Mouse (Mus musculus): ENCODE results near the gene Ppa1. TPM values are rescaled to one million over a fixed set of nuclear protein-coding genes. Genes with fewer than 3 reads are reported as not detected.

The Ppa1 gene
- polyA plus RNA-seq, 1 experiment from 2014 or later = 81.4 TPM

DNA sequence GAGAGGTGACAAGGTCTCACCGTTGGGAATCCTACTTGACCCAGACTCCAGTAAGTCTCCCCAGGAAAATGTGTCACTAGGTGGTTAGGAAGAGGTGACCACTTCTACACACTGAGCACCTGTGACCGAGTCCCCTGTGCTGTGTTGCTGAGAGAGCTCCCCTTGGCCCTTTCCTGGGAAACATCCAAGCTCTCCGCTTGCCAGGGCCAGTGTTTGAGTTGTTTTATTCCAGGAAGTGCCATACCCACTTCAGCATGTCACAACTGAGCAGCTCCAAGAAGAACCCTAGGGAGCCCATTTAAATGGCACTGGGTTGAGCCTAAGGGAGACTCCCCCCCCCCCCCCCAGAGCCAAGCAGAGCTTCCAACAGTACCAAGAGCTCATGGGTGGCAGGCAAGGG lies 21.8 kb upstream of the Ppa1 start:
- no peak overlapping the region for H3K27ac ChIP-seq (replicated peaks in 1 of 2; ENCODE audit: control insufficient read depth in 1 of 2, insufficient read depth in 1 of 2, low read depth in 2 of 2, low read length in 2 of 2)
- no peaks in the 10 kb centered on the region for H3K36me3 ChIP-seq (ENCODE audit: control insufficient read depth, insufficient read depth, low read length)
- no peak overlapping the region for H3K4me2 ChIP-seq (ENCODE audit: low read length)
- peaks cover 3% of the 10 kb centered on the region; the same call in 1 of the 2 replicates for H3K9me3 ChIP-seq (ENCODE audit: control insufficient read depth, low read length)
- ATAC-seq (ENCODE audit: insufficient number of reproducible peaks, insufficient read depth, low FRiP score, low read depth) = no peak
- 80% methylated on average over 3 of the region's 3 CpGs for WGBS
- H3K9ac ChIP-seq (ENCODE audit: low read length) = no peak overlapping the region
- peaks cover 15% of the 10 kb centered on the region for H3K27me3 ChIP-seq (ENCODE audit: control insufficient read depth, insufficient read depth, low read length)
- H3K4me3 ChIP-seq (ENCODE audit: control insufficient read depth in 1 of 2, insufficient read depth in 1 of 2, low read depth in 1 of 2, low read length in 2 of 2) = no peak overlapping the region
- peaks cover 27 to 28% of the 10 kb centered on the region in 2 experiments for H3K4me1 ChIP-seq (ENCODE audit: control insufficient read depth in 2 of 2, insufficient read depth in 2 of 2, low read length in 2 of 2)

GRCm38 (mm10) chr10:61627195-61627937 lies 21.0 kb upstream of the Ppa1 start:
- Histone ChIP-seq H3K4me1 (ENCODE audit: control insufficient read depth in 2 of 2, insufficient read depth in 2 of 2, low read length in 2 of 2) (peaks cover 29 to 31% of the 10 kb centered on the region in 2 experiments), H3K9me3 (ENCODE audit: control insufficient read depth, low read length) (peaks cover 3% of the 10 kb centered on the region; the same call in 1 of the 2 replicates), H3K27ac (replicated peaks in 1 of 2; ENCODE audit: control insufficient read depth in 1 of 2, insufficient read depth in 1 of 2, low read depth in 2 of 2, low read length in 2 of 2) (peak overlapping the region; percentile 42 to 57), H3K4me3 (ENCODE audit: control insufficient read depth in 1 of 2, insufficient read depth in 1 of 2, low read depth in 1 of 2, low read length in 2 of 2) (no peak overlapping the region), H3K9ac (ENCODE audit: low read length) (peak overlapping the region; percentile 38; the same call in 1 of the 2 replicates), H3K27me3 (ENCODE audit: control insufficient read depth, insufficient read depth, low read length) (peaks cover 15% of the 10 kb centered on the region), H3K36me3 (ENCODE audit: control insufficient read depth, insufficient read depth, low read length) (no peaks in the 10 kb centered on the region), H3K4me2 (ENCODE audit: low read length) (0 out of 2 replicates have a peak overlapping the region, but pooled peaks have one; percentile 13)
- 38% methylated on average over 15 of the region's 15 CpGs for WGBS
- ATAC-seq (ENCODE audit: insufficient number of reproducible peaks, insufficient read depth, low FRiP score, low read depth) = no peak

GRCm38 (mm10) chr10:61627938-61628250 lies 20.5 kb upstream of the Ppa1 start:
- peak; percentile 22; the same call in 1 of the 2 replicates for ATAC-seq (ENCODE audit: insufficient number of reproducible peaks, insufficient read depth, low FRiP score, low read depth)
- peaks cover 15% of the 10 kb centered on the region for H3K27me3 ChIP-seq (ENCODE audit: control insufficient read depth, insufficient read depth, low read length)
- peak overlapping the region; percentile 42 to 57 for H3K27ac ChIP-seq (replicated peaks in 1 of 2; ENCODE audit: control insufficient read depth in 1 of 2, insufficient read depth in 1 of 2, low read depth in 2 of 2, low read length in 2 of 2)
- H3K4me1 ChIP-seq (ENCODE audit: control insufficient read depth in 2 of 2, insufficient read depth in 2 of 2, low read length in 2 of 2) = peaks cover 29 to 31% of the 10 kb centered on the region in 2 experiments
- no peaks in the 10 kb centered on the region for H3K36me3 ChIP-seq (ENCODE audit: control insufficient read depth, insufficient read depth, low read length)
- no peak overlapping the region for H3K4me3 ChIP-seq (ENCODE audit: control insufficient read depth in 1 of 2, insufficient read depth in 1 of 2, low read depth in 1 of 2, low read length in 2 of 2)
- H3K4me2 ChIP-seq (ENCODE audit: low read length) = no peak overlapping the region
- peak overlapping the region; percentile 38; the same call in 1 of the 2 replicates for H3K9ac ChIP-seq (ENCODE audit: low read length)
- peaks cover 3% of the 10 kb centered on the region; the same call in 1 of the 2 replicates for H3K9me3 ChIP-seq (ENCODE audit: control insufficient read depth, low read length)
- WGBS = 28% methylated on average over 4 of the region's 4 CpGs

- H3K36me3 ChIP-seq (ENCODE audit: control insufficient read depth, insufficient read depth, low read length) = no peaks in the 10 kb centered on the region
Observed at GRCm38 (mm10) chr10:61632445-61632844, 15.9 kb upstream of the Ppa1 start.

GRCm38 (mm10) chr10:61637055-61637454 lies 11.3 kb upstream of the Ppa1 start:
- no peak overlapping the region for H3K4me3 ChIP-seq (ENCODE audit: control insufficient read depth in 1 of 2, insufficient read depth in 1 of 2, low read depth in 1 of 2, low read length in 2 of 2)
- H3K4me2 ChIP-seq (ENCODE audit: low read length) = no peak overlapping the region
- H3K27ac ChIP-seq (replicated peaks in 1 of 2; ENCODE audit: control insufficient read depth in 1 of 2, insufficient read depth in 1 of 2, low read depth in 2 of 2, low read length in 2 of 2) = no peak overlapping the region
- no peak for ATAC-seq (ENCODE audit: insufficient number of reproducible peaks, insufficient read depth, low FRiP score, low read depth)
- peaks cover 4% of the 10 kb centered on the region; the same call in 1 of the 2 replicates for H3K9me3 ChIP-seq (ENCODE audit: control insufficient read depth, low read length)
- H3K4me1 ChIP-seq (ENCODE audit: control insufficient read depth in 2 of 2, insufficient read depth in 2 of 2, low read length in 2 of 2) = peaks cover 2% of the 10 kb centered on the region in 2 experiments; a peak in 2 of 4 replicates
- H3K9ac ChIP-seq (ENCODE audit: low read length) = no peak overlapping the region
- H3K36me3 ChIP-seq (ENCODE audit: control insufficient read depth, insufficient read depth, low read length) = no peaks in the 10 kb centered on the region
- H3K27me3 ChIP-seq (ENCODE audit: control insufficient read depth, insufficient read depth, low read length) = no peaks in the 10 kb centered on the region
- 62% methylated on average over 7 of the region's 7 CpGs for WGBS

More at GRCm38 (mm10) chr10:61632445-61632844, 15.9 kb upstream of the Ppa1 start:
- Histone ChIP-seq H3K4me1 (ENCODE audit: control insufficient read depth in 2 of 2, insufficient read depth in 2 of 2, low read length in 2 of 2) (peaks cover 9 to 11% of the 10 kb centered on the region in 2 experiments), H3K9ac (ENCODE audit: low read length) (no peak overlapping the region), H3K9me3 (ENCODE audit: control insufficient read depth, low read length) (peaks cover 4% of the 10 kb centered on the region; the same call in 1 of the 2 replicates), H3K27me3 (ENCODE audit: control insufficient read depth, insufficient read depth, low read length) (no peaks in the 10 kb centered on the region), H3K4me3 (ENCODE audit: control insufficient read depth in 1 of 2, insufficient read depth in 1 of 2, low read depth in 1 of 2, low read length in 2 of 2) (no peak overlapping the region), H3K27ac (replicated peaks in 1 of 2; ENCODE audit: control insufficient read depth in 1 of 2, insufficient read depth in 1 of 2, low read depth in 2 of 2, low read length in 2 of 2) (no peak overlapping the region), H3K4me2 (ENCODE audit: low read length) (no peak overlapping the region)
- ATAC-seq (ENCODE audit: insufficient number of reproducible peaks, insufficient read depth, low FRiP score, low read depth) = no peak
- 45% methylated on average over 10 of the region's 10 CpGs for WGBS

- WGBS = 65% methylated on average over 4 of the region's 4 CpGs
- no peaks in the 10 kb centered on the region for H3K27me3 ChIP-seq (ENCODE audit: control insufficient read depth, insufficient read depth, low read length)
- no peaks in the 10 kb centered on the region for H3K4me1 ChIP-seq (ENCODE audit: control insufficient read depth in 2 of 2, insufficient read depth in 2 of 2, low read length in 2 of 2)
- H3K27ac ChIP-seq (replicated peaks in 1 of 2; ENCODE audit: control insufficient read depth in 1 of 2, insufficient read depth in 1 of 2, low read depth in 2 of 2, low read length in 2 of 2) = no peak overlapping the region
- peaks cover 4% of the 10 kb centered on the region; the same call in 1 of the 2 replicates for H3K9me3 ChIP-seq (ENCODE audit: control insufficient read depth, low read length)
- ATAC-seq (ENCODE audit: insufficient number of reproducible peaks, insufficient read depth, low FRiP score, low read depth) = no peak
- H3K36me3 ChIP-seq (ENCODE audit: control insufficient read depth, insufficient read depth, low read length) = no peaks in the 10 kb centered on the region
- H3K4me3 ChIP-seq (ENCODE audit: control insufficient read depth in 1 of 2, insufficient read depth in 1 of 2, low read depth in 1 of 2, low read length in 2 of 2) = no peak overlapping the region
- no peak overlapping the region for H3K9ac ChIP-seq (ENCODE audit: low read length)
- no peak overlapping the region for H3K4me2 ChIP-seq (ENCODE audit: low read length)
Observed at GRCm38 (mm10) chr10:61640363-61640762, 8.0 kb upstream of the Ppa1 start.

GRCm38 (mm10) chr10:61646557-61646956 lies 1.8 kb upstream of the Ppa1 start:
- Histone ChIP-seq H3K4me1 (ENCODE audit: control insufficient read depth in 2 of 2, insufficient read depth in 2 of 2, low read length in 2 of 2) (peaks cover 4 to 8% of the 10 kb centered on the region in 2 experiments), H3K9ac (ENCODE audit: low read length) (no peak overlapping the region), H3K27me3 (ENCODE audit: control insufficient read depth, insufficient read depth, low read length) (no peaks in the 10 kb centered on the region), H3K4me3 (ENCODE audit: control insufficient read depth in 1 of 2, insufficient read depth in 1 of 2, low read depth in 1 of 2, low read length in 2 of 2) (no peak overlapping the region), H3K27ac (replicated peaks in 1 of 2; ENCODE audit: control insufficient read depth in 1 of 2, insufficient read depth in 1 of 2, low read depth in 2 of 2, low read length in 2 of 2) (no peak overlapping the region), H3K9me3 (ENCODE audit: control insufficient read depth, low read length) (no peaks in the 10 kb centered on the region), H3K36me3 (ENCODE audit: control insufficient read depth, insufficient read depth, low read length) (no peaks in the 10 kb centered on the region), H3K4me2 (ENCODE audit: low read length) (no peak overlapping the region)
- 57% methylated on average over 7 of the region's 7 CpGs for WGBS
- no peak for ATAC-seq (ENCODE audit: insufficient number of reproducible peaks, insufficient read depth, low FRiP score, low read depth)
